ENCODE assay signal across 25 mouse cellular contexts in the genomic region with DNA sequence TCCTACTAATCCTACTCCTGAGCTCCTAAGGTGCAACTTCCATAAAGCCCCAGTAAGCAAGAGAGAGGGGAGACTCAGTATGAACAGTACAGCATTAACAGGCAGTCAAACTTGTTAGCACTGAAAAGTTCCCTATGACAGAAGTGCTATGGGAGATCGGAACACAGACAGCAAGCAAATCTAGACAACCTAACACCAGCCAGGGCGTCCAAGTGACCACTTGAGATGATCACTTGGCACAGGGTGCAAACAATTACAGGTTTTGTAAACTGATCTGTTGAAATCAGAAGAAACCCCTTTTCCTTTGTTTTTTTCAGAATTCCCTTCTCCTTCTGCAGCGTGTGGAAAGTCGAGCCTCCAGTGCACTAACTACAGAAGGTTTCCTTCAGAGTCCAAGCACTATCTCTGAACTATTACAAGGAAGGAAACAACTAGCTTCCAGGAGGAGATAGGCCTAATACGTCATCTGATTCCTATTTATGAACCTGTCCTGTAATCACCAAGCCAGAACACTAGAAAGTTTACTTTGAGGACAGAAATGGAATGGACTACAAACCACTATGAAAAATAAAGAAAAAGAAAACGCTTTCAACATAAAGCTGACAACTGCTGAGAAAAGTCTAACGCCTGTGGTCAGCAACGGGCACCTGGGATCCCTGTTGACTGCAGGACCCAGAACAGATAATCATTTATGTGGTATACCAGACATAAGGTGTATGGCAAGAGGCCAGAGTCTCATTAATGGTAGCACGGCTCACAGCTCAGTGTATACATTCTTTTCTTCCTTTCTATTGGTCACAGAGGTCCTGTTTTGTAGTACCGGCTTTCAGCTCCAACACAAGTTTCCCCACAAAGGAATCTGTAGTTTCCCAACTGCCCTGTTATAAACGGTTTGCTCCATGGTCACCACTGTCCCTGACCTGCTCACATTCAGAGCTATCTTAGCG. TPM values are rescaled to one million over a fixed set of nuclear protein-coding genes. Genes with fewer than 3 reads are reported as not detected.
DNase-seq lines count a peak whose midpoint lies in the region; ATAC-seq and TF ChIP-seq lines count a peak whose summit lies in the region.
"Had no signal": no experiment of that assay in that cellular context is flagged by ENCODE, and none has a peak within 500 bp of the region (broad histone marks: within the 10 kb centered on the region; RNA-seq: fewer than 3 reads in every experiment).

No protein-coding gene starts in this region.

- TF ChIP-seq CTCF in kidney, postnatal 0 days (IDR thresholded peaks at IDR 0.05; ENCODE audit: low read depth) = no peak
- TF ChIP-seq CTCF in kidney, adult 2 months (conservative IDR thresholded peaks at IDR 0.05; ENCODE audit: insufficient read depth, insufficient read length, low read depth, low read length) = no peak

- H3K9ac ChIP-seq in forebrain, embryonic 12.5 days = no peak overlapping the region
- H3K9ac ChIP-seq in forebrain, embryonic 13.5 days = no peak overlapping the region
- no peak overlapping the region for H3K9ac ChIP-seq in heart, embryonic 12.5 days
- H3K9ac ChIP-seq in kidney, postnatal 0 days (ENCODE audit: low read depth, low read length) = no peak overlapping the region
- H3K9ac ChIP-seq: embryonic facial prominence, embryonic 15.5 days; hindbrain, embryonic 13.5 days; liver, embryonic 14.5 days; lung, embryonic 14.5 days; midbrain, embryonic 15.5 days; neural tube, embryonic 13.5 days had no signal

- no peak overlapping the region for H3K4me3 ChIP-seq in forebrain, embryonic 12.5 days (replicated peaks)
- no peak overlapping the region for H3K4me3 ChIP-seq in forebrain, embryonic 13.5 days
- no peak overlapping the region for H3K4me3 ChIP-seq in heart, embryonic 12.5 days
- no peak overlapping the region for H3K4me3 ChIP-seq in kidney, postnatal 0 days (replicated peaks; ENCODE audit: low read depth, low read length)
- no peak overlapping the region for H3K4me3 ChIP-seq in kidney, adult 2 months (ENCODE audit: insufficient read depth, low read depth, low read length)
- H3K4me3 ChIP-seq: embryonic facial prominence, embryonic 15.5 days; hindbrain, embryonic 13.5 days; midbrain, embryonic 15.5 days; myocyte; neural tube, embryonic 13.5 days had no signal

- H3K27ac ChIP-seq in forebrain, embryonic 12.5 days = peak overlapping the region; percentile 59; the same call in 1 of the 2 replicates
- H3K27ac ChIP-seq in forebrain, embryonic 13.5 days = no peak overlapping the region
- peak overlapping the region; percentile 18 for H3K27ac ChIP-seq in heart, embryonic 12.5 days (ENCODE audit: poor library complexity, severe bottlenecking)
- H3K27ac ChIP-seq in kidney, postnatal 0 days = peak overlapping the region; percentile 19; the same call in 1 of the 2 replicates
- H3K27ac ChIP-seq in kidney, adult 2 months (ENCODE audit: insufficient read depth, low read depth, low read length) = no peak overlapping the region
- H3K27ac ChIP-seq: embryonic facial prominence, embryonic 15.5 days; hindbrain, embryonic 13.5 days; liver, embryonic 14.5 days; midbrain, embryonic 15.5 days; neural tube, embryonic 13.5 days had no signal

- TF ChIP-seq POLR2A in kidney, adult 2 months (IDR thresholded peaks at IDR 0.05; ENCODE audit: low read depth, low read length) = no peak

- peaks cover 69% of the 10 kb centered on the region for H3K4me1 ChIP-seq in forebrain, embryonic 12.5 days
- H3K4me1 ChIP-seq in forebrain, embryonic 13.5 days = peaks cover 80% of the 10 kb centered on the region
- peaks cover 42% of the 10 kb centered on the region for H3K4me1 ChIP-seq in heart, embryonic 12.5 days (replicated peaks)
- peaks cover 18% of the 10 kb centered on the region for H3K4me1 ChIP-seq in kidney, postnatal 0 days (replicated peaks; ENCODE audit: insufficient read depth, low read length)
- H3K4me1 ChIP-seq in kidney, adult 2 months (ENCODE audit: control insufficient read depth, insufficient read depth, low read length) = peaks cover 18% of the 10 kb centered on the region

- DNase-seq in heart, adult 8-10 months (ENCODE audit: low spot score) = no peak
- no peak for DNase-seq in kidney, postnatal 0 days (ENCODE audit: low spot score)
- no peak for DNase-seq in kidney, adult 2 months
- DNase-seq: adrenal gland, postnatal 14 days; cerebellum, adult 8-10 months; cerebellum, postnatal 36 days; embryo, embryonic 11 days; kidney, adult 8-10 months; kidney, postnatal 14 days; lung, embryonic 14.5 days; lung, postnatal 36 days; right cerebral cortex, adult 18-20 months; right cerebral cortex, postnatal 4 days; thymus, postnatal 14 days had no signal

- H3K9me3 ChIP-seq in forebrain, embryonic 12.5 days = no peaks in the 10 kb centered on the region
- H3K9me3 ChIP-seq in forebrain, embryonic 13.5 days (replicated peaks) = no peaks in the 10 kb centered on the region
- no peaks in the 10 kb centered on the region for H3K9me3 ChIP-seq in heart, embryonic 12.5 days (replicated peaks)
- H3K9me3 ChIP-seq in kidney, postnatal 0 days (replicated peaks; ENCODE audit: low read length) = no peaks in the 10 kb centered on the region
- H3K9me3 ChIP-seq: embryonic facial prominence, embryonic 15.5 days; hindbrain, embryonic 13.5 days; midbrain, embryonic 15.5 days; neural tube, embryonic 13.5 days had no signal

- 58% methylated on average over 12 of the region's 12 CpGs for WGBS in forebrain, embryonic 12.5 days
- WGBS in forebrain, embryonic 13.5 days = 48% methylated on average over 12 of the region's 12 CpGs
- WGBS in heart, embryonic 12.5 days = 47% methylated on average over 12 of the region's 12 CpGs
- WGBS in kidney, postnatal 0 days = 54% methylated on average over 12 of the region's 12 CpGs
- WGBS in kidney, adult 2 months = 57% methylated on average over 12 of the region's 12 CpGs

- 0 out of 2 replicates have a peak, but pooled peaks cover under 1% of the 10 kb centered on the region for H3K36me3 ChIP-seq in forebrain, embryonic 12.5 days (replicated peaks)
- peaks cover 5% of the 10 kb centered on the region; the same call in 1 of the 2 replicates for H3K36me3 ChIP-seq in forebrain, embryonic 13.5 days (ENCODE audit: poor library complexity, severe bottlenecking)
- H3K36me3 ChIP-seq in heart, embryonic 12.5 days = peaks cover 22% of the 10 kb centered on the region
- no peaks in the 10 kb centered on the region for H3K36me3 ChIP-seq in kidney, postnatal 0 days (ENCODE audit: insufficient read depth, low read length)
- no peaks in the 10 kb centered on the region for H3K36me3 ChIP-seq in kidney, adult 2 months (ENCODE audit: control insufficient read depth, insufficient read depth, low read length)
- H3K36me3 ChIP-seq: hindbrain, embryonic 13.5 days; midbrain, embryonic 15.5 days; neural tube, embryonic 13.5 days had no signal

- ATAC-seq in forebrain, embryonic 12.5 days (ENCODE audit: low FRiP score) = no peak
- ATAC-seq in forebrain, embryonic 13.5 days = no peak
- ATAC-seq in heart, embryonic 12.5 days (ENCODE audit: insufficient number of reproducible peaks, low FRiP score) = peak; percentile 57; the same call in 1 of the 2 replicates
- no peak for ATAC-seq in kidney, postnatal 0 days (replicated peaks; ENCODE audit: low FRiP score, low read depth)
- ATAC-seq in megakaryocyte-erythroid progenitor cell, adult 5-6 weeks (replicated peaks; ENCODE audit: low FRiP score, low TSS enrichment, poor library complexity, severe bottlenecking) = peak; percentile 78
- ATAC-seq: CD4-positive, CD25-positive, alpha-beta regulatory T cell, adult 4 months; midbrain, embryonic 15.5 days had no signal

- no peak overlapping the region for H3K4me2 ChIP-seq in forebrain, embryonic 12.5 days
- H3K4me2 ChIP-seq in forebrain, embryonic 13.5 days = no peak overlapping the region
- peak overlapping the region; percentile 11 for H3K4me2 ChIP-seq in heart, embryonic 12.5 days
- H3K4me2 ChIP-seq in kidney, postnatal 0 days (ENCODE audit: low read length) = no peak overlapping the region
- H3K4me2 ChIP-seq: embryonic facial prominence, embryonic 15.5 days; hindbrain, embryonic 13.5 days; lung, embryonic 14.5 days; midbrain, embryonic 15.5 days; neural tube, embryonic 13.5 days had no signal

- no peaks in the 10 kb centered on the region for H3K27me3 ChIP-seq in forebrain, embryonic 12.5 days
- H3K27me3 ChIP-seq in forebrain, embryonic 13.5 days = no peaks in the 10 kb centered on the region
- no peaks in the 10 kb centered on the region for H3K27me3 ChIP-seq in heart, embryonic 12.5 days (replicated peaks)
- no peaks in the 10 kb centered on the region for H3K27me3 ChIP-seq in kidney, postnatal 0 days (ENCODE audit: insufficient read depth, low read length)
- H3K27me3 ChIP-seq in kidney, adult 2 months (replicated peaks; ENCODE audit: control insufficient read depth, insufficient read depth, low read length) = no peaks in the 10 kb centered on the region
- H3K27me3 ChIP-seq: embryonic facial prominence, embryonic 15.5 days; hindbrain, embryonic 13.5 days; midbrain, embryonic 15.5 days; neural tube, embryonic 13.5 days had no signal

RNA-seq across cellular contexts. Expression of gene Dicer1, which starts 10.6 kb away (rescaled TPM):
- 66.4 and 67.3 TPM in 2 replicates for polyA plus RNA-seq in forebrain, embryonic 12.5 days (2016; fragmentation: Nextera tagmentation; extraction: Ambion mirVana)
- 52.0 and 52.1 TPM in 2 replicates for polyA plus RNA-seq in forebrain, embryonic 13.5 days (2015; fragmentation: Nextera tagmentation; extraction: Ambion mirVana)
- polyA plus RNA-seq in heart, embryonic 12.5 days (2016; fragmentation: Nextera tagmentation; extraction: Ambion mirVana) = 41.6 and 41.9 TPM in 2 replicates
- total RNA-seq in heart, adult 8-10 months (2022) = 10 to 100 TPM; 21.4 to 24.6 (median 22.5) TPM
- polyA plus RNA-seq in kidney, postnatal 0 days (2015; fragmentation: Nextera tagmentation; extraction: Ambion mirVana) = 20.4 and 20.9 TPM in 2 replicates
- 8.3 and 9.0 TPM in 2 replicates for polyA plus RNA-seq in kidney, adult 2 months (2012; rRNA removed)
- total RNA-seq in megakaryocyte-erythroid progenitor cell, adult 5-6 weeks (2014; fragmentation: Nextera tagmentation) = 35.2 and 61.1 TPM in 2 replicates
- 22.3 and 38.8 TPM in 2 replicates for total RNA-seq in megakaryocyte-erythroid progenitor cell, adult 5-6 weeks (2017)

Comparison
In these comparisons a context has a peak if more than half of its experiments do, and no peak if none do; other contexts are left out.
1. H3K27ac ChIP-seq: peak in forebrain, embryonic 12.5 days (single experiment), heart, embryonic 12.5 days (single experiment) and kidney, postnatal 0 days (single experiment); none in forebrain, embryonic 13.5 days (single experiment) and kidney, adult 2 months (single experiment).
2. ATAC-seq: peak in heart, embryonic 12.5 days (single experiment) and megakaryocyte-erythroid progenitor cell, adult 5-6 weeks (single experiment); none in forebrain, embryonic 12.5 days (single experiment), forebrain, embryonic 13.5 days (single experiment) and kidney, postnatal 0 days (single experiment).